Mouse (Mus musculus) ovary, postnatal 14 days (tissue): Measurements from ENCODE around the gene Sgms2.
"Not testable (repeated sequence)": the region's sequence is repeated elsewhere in the genome, so short reads cannot be mapped to it uniquely, and the experiment has no call there.

Experiments used
- DNase-seq: peaks from one replicate; pipeline ENCODE4 v3.0.0; 2022; ENCODE audit warnings: low spot score

The Sgms2 gene

DNA sequence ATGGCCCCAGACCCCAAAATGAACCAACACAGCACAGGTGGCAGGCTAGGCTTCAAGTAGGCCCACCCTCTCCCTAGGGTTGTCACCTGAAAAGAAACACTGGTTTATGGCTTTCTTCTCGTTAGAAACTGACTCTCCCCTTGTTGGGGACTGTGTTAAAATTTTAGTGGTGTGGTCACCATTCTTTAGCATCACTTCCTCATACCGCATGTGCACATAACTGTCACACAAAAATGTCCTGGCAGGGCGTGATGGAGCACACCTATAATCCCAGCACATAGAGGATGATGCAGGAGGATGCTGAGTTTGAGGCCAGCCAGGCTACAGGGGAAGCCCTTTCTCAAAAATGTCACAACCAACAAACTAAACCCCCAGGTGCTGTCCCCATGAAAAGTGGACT is 133.6 kb downstream of the Sgms2 start:
- no peak for DNase-seq

DNA sequence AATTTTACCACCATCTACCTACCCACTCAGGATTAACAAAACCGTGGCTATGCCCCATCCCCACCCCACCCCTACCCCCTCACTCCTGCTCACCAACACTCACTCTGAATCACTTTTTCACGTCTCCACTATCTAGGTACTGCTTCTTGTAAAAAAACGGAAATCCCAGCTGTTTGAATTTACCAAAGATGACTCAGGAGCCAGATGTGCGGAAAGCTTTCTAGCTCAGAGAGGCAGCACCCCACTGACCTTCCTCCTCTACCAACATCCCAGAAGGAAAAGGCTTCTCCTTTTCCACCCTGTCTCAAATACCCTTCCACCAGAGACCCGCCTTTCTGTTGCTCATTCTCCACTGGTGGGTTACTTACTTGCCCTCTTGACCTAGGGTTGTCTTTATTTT is 135.2 kb downstream of the Sgms2 start:
- DNase-seq = no peak

DNA sequence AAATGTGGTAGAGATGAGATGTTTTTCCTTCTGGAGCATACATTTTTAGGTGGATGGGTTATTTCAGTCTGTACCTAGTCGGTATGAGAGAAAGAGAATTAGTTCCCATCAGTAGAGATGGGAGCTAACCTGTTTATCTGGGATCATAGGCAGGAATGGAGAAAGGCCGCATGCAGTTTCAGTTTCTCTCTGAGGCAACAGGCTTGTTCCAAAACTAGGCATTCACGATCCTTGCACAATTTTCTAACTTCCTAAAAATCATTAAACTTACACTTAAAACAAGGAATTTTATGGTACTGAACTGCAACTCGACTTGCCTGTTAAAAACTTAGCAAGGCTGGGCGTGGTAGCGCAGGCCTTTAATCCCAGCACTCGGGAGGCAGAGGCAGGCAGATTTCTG is 140.7 kb downstream of the Sgms2 start:
- no peak for DNase-seq

DNA sequence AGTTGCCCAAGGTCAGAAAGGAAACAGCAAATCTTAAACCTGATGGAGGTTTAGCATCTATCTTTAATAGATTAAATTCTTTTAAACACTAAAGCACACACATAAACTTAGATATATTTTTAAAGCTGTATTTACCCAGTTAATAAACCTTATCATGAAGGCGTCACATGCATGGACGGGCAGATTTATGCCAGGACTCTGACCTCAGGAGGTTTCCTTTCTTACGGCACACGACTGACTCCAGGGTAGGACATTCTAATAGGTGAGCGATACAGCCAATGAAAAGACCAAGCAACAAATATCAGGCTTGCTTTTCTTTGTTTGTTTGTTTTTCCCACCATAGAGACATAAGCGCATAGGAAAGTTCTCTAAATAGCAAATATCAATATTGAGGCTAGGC is 142.2 kb downstream of the Sgms2 start:
- no peak for DNase-seq

DNA sequence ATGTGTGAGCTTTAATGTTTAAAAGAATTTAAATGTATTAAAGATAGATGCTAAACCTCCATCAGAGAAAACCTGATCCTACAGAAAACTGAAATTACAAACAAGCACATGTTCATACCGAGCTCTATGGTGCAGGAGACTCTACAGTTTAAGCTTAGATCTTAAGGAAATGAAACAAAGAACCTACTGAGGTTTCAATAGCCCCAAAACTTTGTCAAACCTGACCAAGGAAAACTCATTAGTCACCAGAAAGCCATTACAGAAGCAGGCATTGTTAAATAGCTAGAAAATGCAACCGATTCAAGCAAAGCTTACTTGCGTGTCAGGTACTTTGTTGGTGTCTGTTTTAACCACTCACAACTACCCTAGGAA is 142.6 kb downstream of the Sgms2 start:
- DNase-seq = no peak

DNA sequence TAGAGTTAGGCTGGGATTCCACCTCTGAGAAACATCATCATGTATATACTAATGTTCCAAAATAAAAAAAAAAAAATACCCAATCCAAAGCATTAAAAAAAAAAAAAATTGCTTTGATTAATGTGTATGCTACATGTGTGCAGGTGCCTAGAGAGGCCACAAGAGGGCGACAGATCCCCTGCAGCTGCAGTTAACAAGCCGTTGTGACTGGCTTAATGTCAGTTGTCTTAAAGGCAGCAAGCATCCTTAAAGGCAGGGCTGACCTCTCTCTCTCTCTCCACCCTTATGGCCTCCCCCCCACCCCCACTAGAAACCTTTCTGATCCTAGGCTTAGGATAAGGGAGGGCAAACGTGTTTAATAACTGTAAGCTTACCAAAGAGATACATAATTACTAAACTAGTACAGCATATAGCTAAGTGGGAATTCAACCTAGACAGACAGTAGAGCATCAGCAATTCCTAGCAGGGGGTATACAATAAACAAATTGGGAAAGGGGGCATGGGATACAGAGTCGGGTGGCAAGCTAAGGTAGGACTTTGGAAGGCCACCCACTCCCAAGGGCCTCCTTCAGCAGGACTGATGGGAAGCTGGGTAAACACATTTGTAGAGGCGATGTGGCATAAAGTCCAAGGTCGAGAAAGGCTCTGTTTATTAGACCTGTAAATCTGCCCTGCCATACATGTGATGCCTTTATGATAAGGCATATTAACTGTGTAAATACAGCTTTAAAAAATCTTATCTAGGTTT is 143.2 kb downstream of the Sgms2 start:
- DNase-seq = no peak

DNA sequence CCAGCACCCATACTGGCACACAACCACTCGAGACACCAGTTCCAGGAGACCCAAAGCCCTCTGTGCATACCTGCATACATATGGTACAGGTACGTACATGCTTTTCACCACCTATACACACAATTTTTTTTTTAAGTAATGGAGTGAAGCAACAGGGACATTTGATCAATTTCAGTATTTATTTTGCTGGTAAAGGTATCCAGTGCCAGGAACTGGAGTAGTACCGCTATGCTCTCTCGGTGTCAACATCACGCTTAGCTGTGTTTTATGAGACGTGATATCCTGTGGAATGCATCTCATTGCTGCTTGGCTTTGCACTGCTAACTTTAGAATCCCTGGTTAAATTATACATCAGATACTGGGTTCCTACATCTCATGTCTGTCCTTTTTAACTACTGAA is 145.3 kb downstream of the Sgms2 start:
- no peak for DNase-seq

DNA sequence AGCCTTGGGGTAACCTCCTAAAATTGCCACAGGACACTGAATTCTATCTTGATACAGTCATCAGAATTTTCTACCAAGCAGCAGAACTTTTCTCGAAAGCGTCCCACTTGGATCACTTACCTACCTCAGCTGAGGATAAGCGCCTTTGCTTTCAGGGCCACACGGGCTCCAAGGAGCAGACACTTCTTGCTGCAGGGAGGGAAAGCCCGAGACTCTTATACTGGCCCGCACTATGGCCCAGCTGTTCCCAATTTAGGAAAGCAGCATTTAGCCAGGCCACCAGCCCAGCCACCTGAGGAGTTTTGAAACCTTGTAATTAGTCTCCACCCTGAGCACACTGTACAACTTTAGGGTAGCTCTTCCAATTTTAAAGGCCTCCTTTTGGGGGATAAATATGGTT is 147.9 kb downstream of the Sgms2 start:
- DNase-seq = no peak

DNA sequence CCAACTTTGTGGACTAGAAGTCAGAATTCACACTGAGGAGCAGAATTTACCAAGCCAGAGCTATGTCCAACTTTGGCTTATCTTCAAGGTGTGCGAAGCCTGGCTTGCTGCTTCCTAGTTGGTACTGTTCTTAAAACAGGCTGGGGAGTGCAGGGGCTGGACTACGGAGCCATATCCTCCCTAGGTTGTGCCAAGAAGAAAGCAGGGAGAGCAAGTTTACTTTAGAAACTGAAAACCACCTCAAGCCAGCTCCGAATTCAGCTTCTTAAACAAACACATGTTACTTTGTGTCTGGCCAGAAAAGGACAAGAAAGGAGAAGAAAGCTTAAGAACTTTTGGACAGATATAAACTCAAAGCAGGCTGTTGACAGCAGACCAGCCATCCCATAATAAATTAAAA is 150.3 kb downstream of the Sgms2 start:
- DNase-seq = no peak

DNA sequence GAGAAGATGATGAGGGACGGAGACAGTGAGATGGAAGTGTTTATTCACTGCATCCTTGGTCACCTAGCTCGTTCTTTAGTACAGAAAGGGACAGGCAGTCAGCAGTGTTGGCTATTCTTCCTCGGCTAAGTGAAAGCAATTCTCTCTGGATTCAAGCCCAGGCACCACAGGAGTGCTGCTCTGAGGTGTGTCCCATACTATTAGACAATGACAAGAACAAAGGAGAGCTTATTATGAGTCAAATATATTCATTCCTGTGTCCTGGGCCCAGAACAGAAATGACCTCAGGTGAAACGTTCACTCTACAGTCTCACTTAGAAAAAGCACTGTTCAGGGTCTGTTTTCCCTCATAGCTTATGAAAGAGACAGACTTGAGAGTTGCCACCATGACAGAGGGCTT is 151.9 kb downstream of the Sgms2 start:
- no peak for DNase-seq

DNA sequence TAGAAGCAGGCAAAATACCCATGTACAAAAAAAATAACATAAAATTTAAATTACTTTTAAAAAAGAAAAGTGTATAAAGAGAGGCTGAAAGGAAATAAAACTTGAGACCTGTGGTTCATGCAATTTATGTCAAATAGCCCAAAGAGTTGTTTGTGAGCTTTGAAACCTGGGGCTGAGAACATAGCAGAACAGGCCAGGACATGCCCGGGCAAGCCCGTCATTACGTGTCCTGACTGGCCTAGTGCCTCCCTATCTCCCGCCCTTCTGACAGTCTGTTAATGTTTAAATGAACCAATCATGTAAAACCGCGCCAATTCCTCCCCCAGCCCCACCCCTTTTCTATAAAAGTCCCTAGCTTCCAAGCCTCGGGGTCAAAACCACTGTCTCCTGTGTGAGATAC is 153.5 kb downstream of the Sgms2 start:
- DNase-seq = not testable (repeated sequence)

DNA sequence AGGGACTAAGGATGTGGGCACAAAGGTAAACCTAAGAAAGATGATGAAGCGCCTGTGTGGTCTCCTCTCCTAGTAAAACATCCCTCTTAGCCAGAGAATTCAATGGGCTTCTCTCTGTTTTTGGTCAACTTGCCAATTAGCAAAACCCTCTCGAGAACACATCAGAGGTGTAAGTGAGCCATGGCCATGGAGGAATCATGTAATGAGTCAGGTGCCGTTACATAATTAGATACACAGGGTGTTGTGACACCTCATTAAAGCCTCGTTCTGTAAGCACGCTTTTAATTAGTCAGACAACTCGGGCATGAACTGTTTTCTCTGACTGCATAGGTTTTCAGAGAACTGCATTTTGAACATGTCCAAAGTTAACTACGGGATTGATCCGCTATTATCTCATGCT is 154.6 kb downstream of the Sgms2 start:
- DNase-seq = no peak

DNA sequence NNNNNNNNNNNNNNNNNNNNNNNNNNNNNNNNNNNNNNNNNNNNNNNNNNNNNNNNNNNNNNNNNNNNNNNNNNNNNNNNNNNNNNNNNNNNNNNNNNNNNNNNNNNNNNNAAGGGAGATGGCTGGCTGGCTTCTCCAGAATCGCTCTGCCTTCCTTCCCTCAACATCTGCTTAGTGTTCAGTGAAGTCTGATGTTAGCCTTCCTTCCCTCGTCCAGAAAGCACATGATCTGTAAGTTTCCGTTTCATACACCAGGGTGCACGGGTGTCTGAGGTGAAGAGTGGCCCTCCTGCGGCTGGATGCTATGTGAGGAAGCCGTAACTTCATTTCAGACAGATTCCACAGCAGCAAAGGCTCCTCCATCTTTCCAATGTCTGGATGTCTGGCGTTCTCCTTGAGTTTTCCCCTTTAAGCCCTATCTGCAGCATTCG is 156.1 kb downstream of the Sgms2 start:
- no peak for DNase-seq

DNA sequence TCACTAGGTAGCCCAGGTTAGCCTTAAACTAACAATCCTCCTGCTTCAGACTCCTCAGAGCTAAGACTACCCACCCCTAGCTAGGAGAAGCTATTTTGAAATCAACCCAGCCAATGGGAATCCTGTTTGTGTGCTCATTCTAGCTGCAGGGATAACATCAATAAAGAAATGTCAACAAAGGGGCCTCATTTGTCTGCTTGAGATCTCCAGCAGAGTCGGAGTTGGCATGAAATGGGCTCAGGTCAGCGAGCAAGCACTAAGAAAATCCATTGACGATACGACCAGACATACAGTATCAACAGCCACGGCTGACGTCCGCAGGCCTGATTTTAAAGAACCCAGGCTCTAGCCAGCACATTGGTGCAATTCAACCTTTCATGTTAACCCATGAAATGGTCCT is 164.0 kb downstream of the Sgms2 start:
- no peak for DNase-seq

DNA sequence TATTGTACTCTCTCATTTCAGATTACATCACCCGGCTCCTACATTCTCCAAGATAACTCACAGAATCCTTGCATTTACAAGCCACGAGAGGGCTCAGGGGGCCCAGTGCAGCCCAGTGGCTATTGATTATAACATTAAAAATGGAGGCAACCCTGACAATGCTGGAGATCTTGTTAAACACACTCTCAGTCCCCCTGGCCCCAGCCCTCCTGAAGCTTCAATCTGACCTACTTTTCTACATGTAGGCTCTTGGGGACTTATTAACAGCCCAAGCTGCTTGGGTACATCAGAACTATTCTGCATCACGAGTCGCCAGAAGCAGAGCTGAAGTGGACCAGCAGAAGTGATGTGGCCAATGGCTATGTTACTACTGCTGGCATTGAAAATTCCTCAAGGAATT is 164.6 kb downstream of the Sgms2 start:
- DNase-seq = no peak

DNA sequence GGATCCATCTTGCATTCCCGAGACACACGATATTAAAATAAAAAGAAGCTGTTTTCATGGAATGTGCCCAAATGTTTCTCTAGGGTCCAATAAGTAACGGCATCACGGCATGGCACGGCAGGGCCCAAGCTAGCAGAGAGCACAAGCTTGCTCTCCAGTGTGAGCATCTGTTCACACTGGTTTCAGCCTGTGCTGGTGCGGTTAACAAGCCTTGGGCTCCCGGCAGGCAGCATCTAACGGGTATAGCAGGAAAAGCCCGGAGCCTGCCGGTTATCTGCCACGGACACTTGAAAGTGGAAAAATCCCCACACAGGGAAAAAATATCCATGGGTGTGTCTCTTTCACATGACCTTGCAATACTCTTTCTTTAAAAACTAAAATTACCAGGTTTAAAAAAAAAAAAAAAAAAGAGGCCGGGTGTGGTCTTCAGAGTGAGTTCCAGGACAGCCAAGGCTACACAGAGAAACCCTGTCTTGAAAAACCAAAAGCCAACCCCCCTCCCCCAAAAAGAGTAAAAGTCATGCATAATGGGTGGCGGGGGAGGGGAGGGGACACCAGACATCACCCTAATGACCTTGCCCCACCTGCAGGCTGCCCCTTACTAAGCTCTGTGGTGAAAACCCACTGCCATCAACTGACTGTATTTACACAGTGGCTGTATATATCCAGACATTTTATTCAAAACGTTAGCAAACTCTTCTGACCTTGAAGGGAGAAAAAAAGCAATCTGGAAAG is 169.0 kb downstream of the Sgms2 start:
- DNase-seq = no peak

DNA sequence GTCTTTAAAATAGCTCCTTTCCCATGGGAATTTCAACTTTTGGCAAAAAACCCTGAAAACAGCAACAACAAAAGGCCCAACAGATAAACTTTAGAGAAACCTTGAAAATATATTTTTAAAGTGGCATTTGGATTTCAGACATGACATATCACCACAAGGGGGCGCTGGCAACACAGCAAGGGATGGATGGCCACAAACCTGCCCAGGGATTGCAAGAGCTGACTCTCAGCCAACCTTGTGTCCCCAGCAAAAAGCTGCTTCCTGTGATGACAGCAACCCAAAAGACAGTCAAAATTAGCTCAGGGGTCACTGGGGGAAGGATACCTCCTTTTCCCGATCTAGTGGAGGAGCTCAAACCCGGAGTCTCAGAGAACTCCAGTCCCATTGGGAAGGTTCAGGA is 171.0 kb downstream of the Sgms2 start:
- peak; percentile 77 for DNase-seq

DNA sequence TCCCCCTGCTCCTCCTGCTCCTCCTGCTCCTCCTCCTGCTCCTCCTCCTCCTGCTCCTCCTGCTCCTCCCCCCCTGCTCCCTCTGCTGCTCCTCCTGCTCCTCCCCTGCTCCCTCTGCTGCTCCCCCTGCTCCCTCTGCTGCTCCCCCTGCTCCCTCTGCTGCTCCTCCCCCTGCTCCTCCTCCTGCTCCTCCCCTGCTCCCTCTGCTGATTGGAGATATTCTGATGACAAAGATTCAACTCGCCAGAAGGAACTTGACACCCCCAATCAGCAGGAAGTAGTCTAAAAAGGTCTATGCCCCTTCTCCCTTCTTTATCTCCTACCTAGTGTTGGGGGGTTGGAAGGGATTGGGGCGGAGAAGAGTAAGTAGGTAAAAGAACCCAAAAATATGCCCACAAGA is 173.0 kb downstream of the Sgms2 start:
- no peak for DNase-seq

DNA sequence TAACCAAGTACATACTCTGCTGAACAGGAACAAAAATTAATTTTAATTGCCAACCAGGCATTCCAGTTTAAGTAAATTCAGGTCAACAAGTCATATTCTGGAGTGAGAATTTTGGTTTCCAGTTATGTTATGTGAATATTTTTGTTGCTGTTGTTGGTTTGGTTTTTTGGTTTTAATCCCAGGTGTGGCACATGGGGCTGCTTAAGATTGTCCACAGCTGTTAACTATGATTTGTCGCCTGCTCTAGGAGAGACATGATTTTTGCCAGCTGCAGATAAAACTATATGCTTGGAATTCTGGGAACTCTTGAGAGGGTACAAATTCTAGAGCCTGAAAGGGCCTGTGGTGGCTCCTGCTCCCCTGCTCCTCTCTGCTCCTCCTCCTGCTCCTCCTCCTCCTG is 174.1 kb downstream of the Sgms2 start:
- no peak for DNase-seq

DNA sequence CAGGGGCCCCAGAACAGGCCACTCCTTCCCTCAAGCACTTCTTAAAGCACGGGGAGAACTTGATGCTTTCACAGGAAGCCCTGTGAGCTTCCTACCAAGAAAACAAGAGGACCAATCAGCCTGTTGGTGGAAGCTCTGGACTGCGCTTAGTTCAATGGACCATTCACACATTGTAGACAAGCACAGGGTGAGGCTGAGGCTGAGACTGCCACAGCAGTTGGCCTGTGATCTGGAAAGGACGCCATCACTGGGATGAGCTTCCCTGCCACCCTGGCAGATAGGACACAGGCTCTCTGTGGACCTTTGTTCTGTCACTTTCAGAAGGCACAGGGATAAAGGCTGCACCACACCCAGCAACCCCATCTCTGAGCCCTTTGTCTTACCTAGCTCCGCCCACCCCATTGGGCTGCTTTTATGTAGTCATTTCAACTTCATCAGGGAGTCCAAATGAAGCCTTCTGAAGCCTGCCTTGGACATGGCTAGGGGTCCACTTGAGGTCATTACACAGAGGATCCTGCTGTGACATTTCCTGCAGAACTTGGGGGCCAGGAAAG is 175.2 kb downstream of the Sgms2 start:
- no peak for DNase-seq

DNA sequence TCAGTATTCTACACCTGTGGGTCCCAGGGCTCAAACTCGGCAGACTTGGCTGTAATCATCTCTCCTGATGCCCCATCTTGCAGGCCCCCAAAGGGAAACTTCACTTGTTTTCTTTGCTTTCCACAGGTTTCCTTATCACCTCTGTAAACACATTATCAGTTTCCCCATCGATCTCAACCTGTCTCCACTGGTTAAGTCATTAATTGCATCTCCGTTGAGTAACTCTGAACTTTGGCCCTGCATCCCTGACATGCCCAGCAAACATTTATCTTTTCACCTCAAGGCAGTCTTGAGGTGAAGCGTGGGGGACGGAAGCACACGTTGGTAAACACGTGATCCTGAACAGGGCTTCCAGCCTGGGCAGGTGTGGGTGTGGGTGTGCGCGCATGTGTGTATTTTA is 178.9 kb downstream of the Sgms2 start:
- DNase-seq = no peak

DNA sequence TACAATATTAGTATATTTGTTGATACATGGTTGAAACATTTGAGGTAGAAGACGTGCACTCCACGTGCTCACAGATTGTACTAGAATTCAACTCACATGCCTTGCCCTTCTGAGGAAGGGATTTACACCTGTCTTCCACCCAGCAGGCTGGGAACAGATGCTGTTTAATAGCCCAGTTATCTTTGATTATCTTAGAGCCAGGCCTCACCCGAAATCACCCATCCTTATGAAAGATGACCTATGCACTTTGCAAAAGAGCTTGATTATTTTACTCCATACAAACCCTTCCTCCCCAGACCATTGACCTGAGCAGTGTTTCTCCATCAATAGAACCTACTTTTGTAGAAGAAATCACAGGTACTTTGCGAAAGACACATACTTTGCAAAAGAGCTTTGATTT is 180.6 kb downstream of the Sgms2 start:
- DNase-seq = no peak

DNA sequence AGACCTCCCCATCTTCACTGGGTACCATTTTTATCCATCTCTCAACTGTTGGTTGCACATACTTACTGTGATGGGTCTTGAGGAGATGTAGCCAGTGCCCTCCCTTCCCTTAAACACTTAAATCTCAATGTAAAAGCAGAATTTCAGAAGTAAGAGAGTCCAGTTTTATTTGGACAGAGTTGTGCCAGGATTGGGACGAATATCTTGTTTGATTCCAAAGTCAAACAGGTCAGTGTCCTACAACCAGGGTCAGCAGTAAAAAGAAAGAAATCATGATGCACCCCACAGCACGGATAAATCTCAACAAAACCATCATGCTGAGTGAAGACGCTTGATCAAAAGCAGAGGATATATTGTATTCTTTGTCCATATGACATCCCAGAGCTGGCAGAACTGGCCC is 183.4 kb downstream of the Sgms2 start:
- DNase-seq = no peak

DNA sequence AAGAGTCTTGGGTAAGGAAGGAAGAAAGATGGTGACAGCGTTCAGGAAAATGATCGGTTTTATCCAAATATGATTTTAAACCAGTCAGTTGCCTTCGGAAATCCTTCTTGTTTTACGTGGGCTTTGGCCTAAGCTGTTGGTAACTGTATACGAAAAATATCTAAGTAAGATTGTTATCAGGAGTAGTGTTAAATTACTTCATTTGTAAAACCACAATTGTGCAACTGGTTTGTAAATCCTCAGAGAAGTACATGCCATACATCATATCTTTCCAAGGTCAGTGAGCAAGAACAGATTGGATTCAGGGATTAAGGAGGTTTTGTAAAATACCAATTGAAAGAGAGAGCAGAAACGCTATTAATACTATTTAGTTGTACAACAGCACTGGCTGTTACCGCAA is 185.0 kb downstream of the Sgms2 start:
- DNase-seq = no peak
